Mouse (Mus musculus): Measurements from ENCODE around the gene Fxr2. TPM values are rescaled to one million over a fixed set of nuclear protein-coding genes. Genes with fewer than 3 reads are reported as not detected.
A peak's percentile ranks its signal among the peaks of the same experiment; 100 is the strongest.

Fxr2 gene
- polyA plus RNA-seq, 1 experiment from 2014 or later = 27.1 TPM

GRCm38 (mm10) chr11:69679144-69679543, 46.4 kb downstream of the Fxr2 start:
- no peak for ATAC-seq (ENCODE audit: insufficient number of reproducible peaks, low FRiP score, low TSS enrichment, low read depth)
- Histone ChIP-seq H3K36me3 (peaks cover 59% of the 10 kb centered on the region), H3K4me1 (peaks cover 42% of the 10 kb centered on the region), H3K4me3 (no peak overlapping the region), H3K9ac (no peak overlapping the region), H3K27me3 (no peaks in the 10 kb centered on the region), H3K9me3 (no peaks in the 10 kb centered on the region), H3K4me2 (no peak overlapping the region), H3K27ac (no peak overlapping the region)
- WGBS = no CpG with 5 or more reads among the region's 2 CpGs

- Histone ChIP-seq H3K9me3 (no peaks in the 10 kb centered on the region), H3K36me3 (peaks cover 48% of the 10 kb centered on the region), H3K27me3 (no peaks in the 10 kb centered on the region), H3K4me2 (peak overlapping the region; percentile 69), H3K4me3 (peak overlapping the region; percentile 79), H3K4me1 (peaks cover 53% of the 10 kb centered on the region), H3K27ac (no peak overlapping the region), H3K9ac (no peak overlapping the region)
- WGBS = 88% methylated on average over 30 of the region's 30 CpGs
- no peak for ATAC-seq (ENCODE audit: insufficient number of reproducible peaks, low FRiP score, low TSS enrichment, low read depth)
Observed at GRCm38 (mm10) chr11:69680136-69680855, 47.5 kb downstream of the Fxr2 start.

- peaks cover 66% of the 10 kb centered on the region for H3K4me1 ChIP-seq
- peak; percentile 93 for ATAC-seq (ENCODE audit: insufficient number of reproducible peaks, low FRiP score, low TSS enrichment, low read depth)
- no peaks in the 10 kb centered on the region for H3K9me3 ChIP-seq
- peak within 1 kb of the TSS; percentile 85 for H3K9ac ChIP-seq
- H3K36me3 ChIP-seq = peaks cover 35% of the 10 kb centered on the region
- H3K27ac ChIP-seq = peak within 1 kb of the TSS; percentile 94
- peak within 1 kb of the TSS; percentile 69 for H3K4me2 ChIP-seq
- H3K27me3 ChIP-seq = no peaks in the 10 kb centered on the region
- peak within 1 kb of the TSS; percentile 79 for H3K4me3 ChIP-seq
- WGBS = under 1% methylated on average over 80 of the region's 80 CpGs
Observed at GRCm38 (mm10) chr11:69681314-69682208, 48.8 kb downstream of the Fxr2 start, which contains the start of gene Senp3. Gene Senp3 (minus strand): TSS chr11:69682084.

- peaks cover 72% of the 10 kb centered on the region for H3K4me1 ChIP-seq
- H3K4me2 ChIP-seq = peak overlapping the region; percentile 69
- H3K9me3 ChIP-seq = no peaks in the 10 kb centered on the region
- peak overlapping the region; percentile 94 for H3K27ac ChIP-seq
- WGBS = 22% methylated on average over 24 of the region's 24 CpGs
- H3K9ac ChIP-seq = peak overlapping the region; percentile 85; the same call in 1 of the 2 replicates
- ATAC-seq (ENCODE audit: insufficient number of reproducible peaks, low FRiP score, low TSS enrichment, low read depth) = no peak
- peaks cover 28% of the 10 kb centered on the region for H3K36me3 ChIP-seq
- peak overlapping the region; percentile 79 for H3K4me3 ChIP-seq
- H3K27me3 ChIP-seq = no peaks in the 10 kb centered on the region
Observed at GRCm38 (mm10) chr11:69682209-69682839, 49.5 kb downstream of the Fxr2 start.

GRCm38 (mm10) chr11:69682840-69683533, 50.2 kb downstream of the Fxr2 start:
- peaks cover 21% of the 10 kb centered on the region for H3K36me3 ChIP-seq
- H3K27ac ChIP-seq = peak overlapping the region; percentile 94
- no peak for ATAC-seq (ENCODE audit: insufficient number of reproducible peaks, low FRiP score, low TSS enrichment, low read depth)
- WGBS = 8% methylated on average over 12 of the region's 12 CpGs
- no peaks in the 10 kb centered on the region for H3K27me3 ChIP-seq
- peak overlapping the region; percentile 79 for H3K4me3 ChIP-seq
- H3K9me3 ChIP-seq = no peaks in the 10 kb centered on the region
- H3K4me1 ChIP-seq = peaks cover 72% of the 10 kb centered on the region
- H3K4me2 ChIP-seq = peak overlapping the region; percentile 69
- 0 out of 2 replicates have a peak overlapping the region, but pooled peaks have one; percentile 4 for H3K9ac ChIP-seq

- Histone ChIP-seq H3K27ac (peak overlapping the region; percentile 94), H3K36me3 (peaks cover 15% of the 10 kb centered on the region), H3K9me3 (no peaks in the 10 kb centered on the region), H3K4me2 (0 out of 2 replicates have a peak overlapping the region, but pooled peaks have one; percentile 69), H3K4me3 (no peak overlapping the region), H3K27me3 (no peaks in the 10 kb centered on the region), H3K4me1 (peaks cover 72% of the 10 kb centered on the region), H3K9ac (no peak overlapping the region)
- 71% methylated on average over 7 of the region's 7 CpGs for WGBS
- no peak for ATAC-seq (ENCODE audit: insufficient number of reproducible peaks, low FRiP score, low TSS enrichment, low read depth)
Observed at GRCm38 (mm10) chr11:69683576-69683975, 50.8 kb downstream of the Fxr2 start.

- no peak for ATAC-seq (ENCODE audit: insufficient number of reproducible peaks, low FRiP score, low TSS enrichment, low read depth)
- Histone ChIP-seq H3K27me3 (no peaks in the 10 kb centered on the region), H3K4me2 (no peak overlapping the region), H3K9me3 (no peaks in the 10 kb centered on the region), H3K4me1 (peaks cover 68% of the 10 kb centered on the region), H3K27ac (peak overlapping the region; percentile 94), H3K36me3 (peaks cover 11% of the 10 kb centered on the region), H3K9ac (no peak overlapping the region), H3K4me3 (no peak overlapping the region)
- WGBS = 81% methylated on average over 12 of the region's 12 CpGs
Observed at GRCm38 (mm10) chr11:69684128-69684745, 51.4 kb downstream of the Fxr2 start.

GRCm38 (mm10) chr11:69684936-69685335, 52.1 kb downstream of the Fxr2 start:
- Histone ChIP-seq H3K27ac (peak overlapping the region; percentile 94), H3K9ac (no peak overlapping the region), H3K9me3 (no peaks in the 10 kb centered on the region)

GRCm38 (mm10) chr11:69685526-69686148, 52.8 kb downstream of the Fxr2 start, which contains the start of gene Tnfsf13:
Gene Tnfsf13 (minus strand): TSS chr11:69685784.
- Histone ChIP-seq H3K27ac (peak within 1 kb of the TSS; percentile 94), H3K4me3 (no peak within 1 kb of the TSS)

More at GRCm38 (mm10) chr11:69684936-69685335, 52.1 kb downstream of the Fxr2 start:
- no peak overlapping the region for H3K4me3 ChIP-seq
- H3K36me3 ChIP-seq = peaks cover 6% of the 10 kb centered on the region; the same call in 1 of the 2 replicates
- WGBS = 83% methylated on average over 6 of the region's 6 CpGs
- no peaks in the 10 kb centered on the region for H3K27me3 ChIP-seq
- peaks cover 62% of the 10 kb centered on the region for H3K4me1 ChIP-seq
- no peak for ATAC-seq (ENCODE audit: insufficient number of reproducible peaks, low FRiP score, low TSS enrichment, low read depth)
- no peak overlapping the region for H3K4me2 ChIP-seq

GRCm38 (mm10) chr11:69686377-69686776, 53.6 kb downstream of the Fxr2 start:
- H3K9ac ChIP-seq = no peak overlapping the region

More at GRCm38 (mm10) chr11:69685526-69686148, 52.8 kb downstream of the Fxr2 start, which contains the start of gene Tnfsf13:
- Histone ChIP-seq H3K36me3 (no peaks in the 10 kb centered on the region), H3K4me1 (peaks cover 55% of the 10 kb centered on the region), H3K9ac (0 out of 2 replicates have a peak within 1 kb of the TSS, but pooled peaks have one; percentile 26), H3K27me3 (no peaks in the 10 kb centered on the region), H3K9me3 (no peaks in the 10 kb centered on the region), H3K4me2 (peak within 1 kb of the TSS; percentile 6; the same call in 1 of the 2 replicates)
- ATAC-seq (ENCODE audit: insufficient number of reproducible peaks, low FRiP score, low TSS enrichment, low read depth) = no peak
- WGBS = 64% methylated on average over 10 of the region's 10 CpGs

More at GRCm38 (mm10) chr11:69686377-69686776, 53.6 kb downstream of the Fxr2 start:
- H3K9me3 ChIP-seq = no peaks in the 10 kb centered on the region
- no peaks in the 10 kb centered on the region for H3K36me3 ChIP-seq
- peak overlapping the region; percentile 6; the same call in 1 of the 2 replicates for H3K4me2 ChIP-seq
- WGBS = 12% methylated on average over 4 of the region's 4 CpGs
- no peaks in the 10 kb centered on the region for H3K27me3 ChIP-seq
- no peak overlapping the region for H3K4me3 ChIP-seq
- H3K27ac ChIP-seq = peak overlapping the region; percentile 94
- H3K4me1 ChIP-seq = peaks cover 50% of the 10 kb centered on the region
- ATAC-seq (ENCODE audit: insufficient number of reproducible peaks, low FRiP score, low TSS enrichment, low read depth) = no peak
